Mouse (Mus musculus): ENCODE measurements around the gene Spin2c. TPM values are rescaled to one million over a fixed set of nuclear protein-coding genes. Genes with fewer than 3 reads are reported as not detected.

The Spin2c gene
- polyA plus RNA-seq (2012): not detected in 2 replicates

GRCm38 (mm10) chrX:153831951-153832561 is at the start of gene Spin2c:
TSS of gene Spin2c (plus strand) at chrX:153832225.
- TF ChIP-seq GATA1 (IDR thresholded peaks at IDR 0.05; ENCODE audit: low read length): no peak

DNA sequence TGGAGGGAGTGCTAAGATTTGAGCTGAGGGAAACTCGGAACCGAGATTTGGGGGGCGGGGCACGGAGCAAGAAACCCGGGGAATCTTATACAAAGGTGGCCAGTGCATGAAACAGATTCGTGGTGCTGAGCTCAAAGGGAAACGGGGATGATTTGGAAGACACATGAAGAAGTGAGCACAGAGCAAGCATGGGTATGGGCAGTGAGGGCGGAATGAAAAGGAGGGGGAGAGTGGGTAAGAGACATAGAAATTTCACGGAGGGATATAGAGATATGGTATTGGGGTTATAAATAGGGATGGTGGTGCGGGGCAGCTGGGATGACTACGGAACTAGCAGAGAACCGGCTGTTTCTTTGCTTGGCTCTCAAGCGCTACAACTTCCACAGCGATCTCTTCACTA is 581 bp downstream of the Spin2c start:
- TF ChIP-seq GATA1 (IDR thresholded peaks at IDR 0.05; ENCODE audit: low read length): no peak

Other genes with a start within 250 kb of the Spin2c start
- not detected in 2 replicates for gene Kctd12b, start 135.8 kb upstream of the Spin2c start, polyA plus RNA-seq (2012)
- 52.4 and 76.7 TPM in 2 replicates for gene Nbdy, start 108.6 kb upstream of the Spin2c start, polyA plus RNA-seq (2012)
- gene Samt1, start 180.4 kb downstream of the Spin2c start, polyA plus RNA-seq (2012): not detected in 2 replicates
- gene 4921511M17Rik, start 201.6 kb downstream of the Spin2c start, polyA plus RNA-seq (2012): not detected in 2 replicates
- gene Gm10057, start 222.8 kb downstream of the Spin2c start, polyA plus RNA-seq (2012): not detected in 2 replicates

Data from G1E-ER4 (cell line).